Mouse (Mus musculus) MEL (cell line): Measurements from ENCODE around the gene Dolpp1.

Experiments used
- CHD1 ChIP-seq: IDR thresholded peaks from 2 replicates; pipeline ENCODE4 v1.6.1; 2012; ENCODE audit warnings: low read depth, mild to moderate bottlenecking, inconsistent platforms, low read length, improper control_type of control experiment
- CTCF ChIP-seq, 3 experiments: IDR thresholded peaks in 2 of 3; conservative IDR thresholded peaks in 1 of 3; 2 replicates each; pipeline ENCODE4 v1.5.1; 2011 to 2012; ENCODE audit warnings: low read length in 3 of 3, low read depth in 2 of 3, mild to moderate bottlenecking in 2 of 3, improper control_type of control experiment in 1 of 3, inconsistent platforms in 1 of 3, mixed read lengths in 1 of 3, moderate library complexity in 1 of 3; ENCODE audit not compliant: control insufficient read depth in 1 of 3, insufficient read depth in 1 of 3, poor library complexity in 1 of 3, severe bottlenecking in 1 of 3
- ETS1 ChIP-seq: IDR thresholded peaks from 2 replicates; pipeline ENCODE4 v1.6.1; 2012; ENCODE audit warnings: low read depth, mild to moderate bottlenecking, inconsistent platforms, low read length, improper control_type of control experiment, moderate library complexity
- GATA1 ChIP-seq: IDR thresholded peaks from 2 replicates; pipeline ENCODE4 v1.6.1; 2011; ENCODE audit warnings: low read depth, low read length, improper control_type of control experiment
- MAX ChIP-seq: IDR thresholded peaks from 2 replicates; pipeline ENCODE4 v1.6.1; 2011; ENCODE audit warnings: low read length, improper control_type of control experiment
- MEF2A ChIP-seq: IDR thresholded peaks from 2 replicates; pipeline ENCODE4 v1.6.1; 2014; ENCODE audit warnings: low read depth, mild to moderate bottlenecking, inconsistent platforms, low read length, improper control_type of control experiment; ENCODE audit not compliant: poor library complexity, insufficient replicate concordance, severe bottlenecking; ENCODE audit errors: extremely low read depth
- NELFE ChIP-seq: IDR thresholded peaks from 2 replicates; pipeline ENCODE4 v1.6.1; 2011; ENCODE audit warnings: low read depth, low read length, improper control_type of control experiment
- POLR2A ChIP-seq, 2 experiments: IDR thresholded peaks; 2 replicates each; pipeline ENCODE4 v1.6.1; 2011 to 2012; ENCODE audit warnings: low read length in 2 of 2, mild to moderate bottlenecking in 2 of 2, control low read depth in 1 of 2, improper control_type of control experiment in 1 of 2, low read depth in 1 of 2, moderate library complexity in 1 of 2; ENCODE audit not compliant: control insufficient read depth in 1 of 2, insufficient read depth in 1 of 2, poor library complexity in 1 of 2
- POLR2AphosphoS2 ChIP-seq: IDR thresholded peaks from 2 replicates; pipeline ENCODE4 v1.6.1; 2011; ENCODE audit warnings: low read length, improper control_type of control experiment
- POLR2AphosphoS5 ChIP-seq: IDR thresholded peaks from 2 replicates; pipeline ENCODE4 v1.6.1; 2012; ENCODE audit warnings: low read depth, borderline replicate concordance, mild to moderate bottlenecking, inconsistent platforms, low read length, moderate library complexity, mixed read lengths
- TAL1 ChIP-seq: IDR thresholded peaks from 2 replicates; pipeline ENCODE4 v1.6.1; 2012; ENCODE audit warnings: mild to moderate bottlenecking, inconsistent platforms, low read length, moderate library complexity, mixed read lengths

GRCm38 (mm10) chr2:30355861-30356260 lies 36.2 kb upstream of the Dolpp1 start:
- TF ChIP-seq GATA1 (no peak), POLR2AphosphoS5 (no peak), CTCF (IDR thresholded peaks at IDR 0.05 in 2 of 3, conservative IDR thresholded peaks at IDR 0.05 in 1 of 3; ENCODE audit: control insufficient read depth in 1 of 3, insufficient read depth in 1 of 3, low read depth in 2 of 3, low read length in 3 of 3, poor library complexity in 1 of 3, severe bottlenecking in 1 of 3) (no peak), TAL1 (no peak), POLR2AphosphoS2 (no peak), CHD1 (no peak), ETS1 (no peak), MAX (no peak), MEF2A (no peak), POLR2A (IDR thresholded peaks at IDR 0.05; ENCODE audit: control insufficient read depth in 1 of 2, insufficient read depth in 1 of 2, low read depth in 1 of 2, low read length in 2 of 2, poor library complexity in 1 of 2) (no peak), NELFE (no peak)
